Mouse (Mus musculus) heart, adult 2 months (tissue): ENCODE data around the gene Krtap14. TPM values are rescaled to one million over a fixed set of nuclear protein-coding genes. Genes with fewer than 3 reads are reported as not detected.

ENCODE experiments used
- DNase-seq, 2 experiments: peaks; one replicate each; pipeline ENCODE4 v3.0.0; 2021
- H3K27ac ChIP-seq: fragments of 200-600 bp; 2 replicates; pipeline ENCODE4 v1.8.1; 2022
- H3K27me3 ChIP-seq: fragments of 200-500 bp; 2 replicates; pipeline ENCODE4 v1.6.1; 2012; ENCODE audit warnings: mild to moderate bottlenecking, low read length, inconsistent platforms, mixed read lengths; ENCODE audit not compliant: control insufficient read depth, insufficient read depth
- H3K36me3 ChIP-seq: fragments of 200-500 bp; 2 replicates; pipeline ENCODE4 v1.6.1; 2012; ENCODE audit warnings: low read length, inconsistent platforms; ENCODE audit not compliant: control insufficient read depth, insufficient read depth
- H3K4me1 ChIP-seq: fragments of 200-500 bp; 2 replicates; pipeline ENCODE4 v1.6.1; 2011; ENCODE audit warnings: low read length; ENCODE audit not compliant: control insufficient read depth, insufficient read depth
- H3K4me3 ChIP-seq: fragments of 200-600 bp; 2 replicates; pipeline ENCODE4 v1.8.1; 2022
- H3K79me2 ChIP-seq: fragments of 200-500 bp; replicated peaks from 2 replicates; pipeline ENCODE4 v1.6.1; 2012; ENCODE audit warnings: mild to moderate bottlenecking, inconsistent platforms, low read length, moderate library complexity, mixed read lengths; ENCODE audit not compliant: control insufficient read depth, insufficient read depth
- H3K9ac ChIP-seq: fragments of 200-500 bp; 2 replicates; pipeline ENCODE4 v1.6.1; 2012; ENCODE audit warnings: low read depth, mild to moderate bottlenecking, control low read depth, inconsistent platforms, low read length, mixed read lengths
- CTCF ChIP-seq: fragments of 200-600 bp; IDR thresholded peaks from 2 replicates; pipeline ENCODE4 v1.8.1; 2022; ENCODE audit warnings: antibody characterized with exemption, mild to moderate bottlenecking, moderate library complexity
- EP300 ChIP-seq: fragments of 200-500 bp; IDR thresholded peaks from 2 replicates; pipeline ENCODE4 v1.6.1; 2011; ENCODE audit warnings: low read depth, low read length, control low read depth; ENCODE audit not compliant: insufficient read depth
- POLR2A ChIP-seq: fragments of 200-500 bp; IDR thresholded peaks from 2 replicates; pipeline ENCODE4 v1.6.1; 2011; ENCODE audit warnings: mild to moderate bottlenecking, low read depth, low read length, control low read depth; ENCODE audit not compliant: insufficient read depth
- WGBS: fragments of 180-500 bp; shearing (Covaris S2); methylation state at CpG from one replicate; pipeline ENCODE4 v1.1.7; 2018; 5-methylcytosine and 5-hydroxymethylcytosine counted together
- intact Hi-C: fragments of 180-260 bp; cut with DNase I; formaldehyde crosslinking; loops from one replicate; pipeline ENCODE4 v1.15.1; 2025
- polyA plus RNA-seq: library from polyadenylated mRNA; depleted of rRNA; stranded (reverse); fragments of >200 nt; gene quantifications from 2 replicates; pipeline ENCODE4 v1.2.3, GENCODE M21; 2012; rRNA removed
- total RNA-seq, 2 experiments: library from RNA; stranded (reverse); gene quantifications; 2 replicates each; pipeline ENCODE4 v1.2.3; 2021

Gene Krtap14
- total and polyA plus RNA-seq, 3 experiments, result not detected

- Histone ChIP-seq H3K27me3 (no peaks in the 10 kb centered on the region), H3K36me3 (no peaks in the 10 kb centered on the region), H3K27ac (no peak within 1 kb of the TSS), H3K4me3 (no peak within 1 kb of the TSS), H3K79me2 (no peaks in the 10 kb centered on the region), H3K4me1 (no peaks in the 10 kb centered on the region), H3K9ac (no peak within 1 kb of the TSS)
- 73% methylated on average over 2 of the region's 2 CpGs for WGBS
- TF ChIP-seq EP300 (no peak), POLR2A (no peak), CTCF (no peak)
- DNase-seq, result no peak
- intact Hi-C loops, result no loop called here
Observed at GRCm38 (mm10) chr16:88774106-88774505, 51.8 kb downstream of the Krtap14 start, which contains the start of gene 2310057N15Rik. Gene 2310057N15Rik (minus strand): TSS chr16:88774206.

Other genes with a start within 250 kb of the Krtap14 start
- gene Krtap24-1, start 213.9 kb downstream of the Krtap14 start, total RNA-seq, result not detected
- gene Krtap24-1, start 213.9 kb downstream of the Krtap14 start, polyA plus RNA-seq, result not detected in 2 replicates
- gene 2310079G19Rik, start 198.5 kb downstream of the Krtap14 start, total RNA-seq, result not detected
- not detected in 2 replicates for gene 2310079G19Rik, start 198.5 kb downstream of the Krtap14 start, polyA plus RNA-seq
- gene Krtap26-1, start 178.3 kb downstream of the Krtap14 start, total RNA-seq, result not detected
- gene Krtap26-1, start 178.3 kb downstream of the Krtap14 start, polyA plus RNA-seq, result not detected in 2 replicates
- not detected for gene Krtap27-1, start 154.5 kb downstream of the Krtap14 start, total RNA-seq
- gene Krtap27-1, start 154.5 kb downstream of the Krtap14 start, polyA plus RNA-seq, result not detected in 2 replicates
- not detected for gene 2310061N02Rik, start 118.2 kb downstream of the Krtap14 start, total RNA-seq
- gene 2310061N02Rik, start 118.2 kb downstream of the Krtap14 start, polyA plus RNA-seq, result not detected in 2 replicates
- not detected for gene Krtap13-1, start 97.3 kb downstream of the Krtap14 start, total RNA-seq
- not detected in 2 replicates for gene Krtap13-1, start 97.3 kb downstream of the Krtap14 start, polyA plus RNA-seq
- gene Krtap13, start 74.5 kb downstream of the Krtap14 start, total RNA-seq, result not detected
- gene Krtap13, start 74.5 kb downstream of the Krtap14 start, polyA plus RNA-seq, result not detected in 2 replicates
- not detected for gene 2310034C09Rik, start 67.3 kb downstream of the Krtap14 start, total RNA-seq
- gene 2310034C09Rik, start 67.3 kb downstream of the Krtap14 start, polyA plus RNA-seq, result not detected in 2 replicates
- not detected for gene 2310057N15Rik, start 51.9 kb downstream of the Krtap14 start, total RNA-seq
- not detected in 2 replicates for gene 2310057N15Rik, start 51.9 kb downstream of the Krtap14 start, polyA plus RNA-seq
- not detected for gene Gm5965, start 48.2 kb downstream of the Krtap14 start, total RNA-seq
- gene Gm5965, start 48.2 kb downstream of the Krtap14 start, polyA plus RNA-seq, result not detected in 2 replicates
- gene Gm20741, start 13.9 kb downstream of the Krtap14 start, total RNA-seq, result not detected
- not detected in 2 replicates for gene Gm20741, start 13.9 kb downstream of the Krtap14 start, polyA plus RNA-seq
- not detected for gene Krtap15, start 5.9 kb downstream of the Krtap14 start, total RNA-seq
- not detected in 2 replicates for gene Krtap15, start 5.9 kb downstream of the Krtap14 start, polyA plus RNA-seq
- gene Krtap19-1, start 43.3 kb upstream of the Krtap14 start, total RNA-seq, result not detected
- not detected in 2 replicates for gene Krtap19-1, start 43.3 kb upstream of the Krtap14 start, polyA plus RNA-seq
- gene Krtap19-2, start 48.1 kb upstream of the Krtap14 start, total RNA-seq, result not detected
- gene Krtap19-2, start 48.1 kb upstream of the Krtap14 start, polyA plus RNA-seq, result not detected in 2 replicates
- gene Krtap19-3, start 51.9 kb upstream of the Krtap14 start, total RNA-seq, result not detected
- gene Krtap19-3, start 51.9 kb upstream of the Krtap14 start, polyA plus RNA-seq, result not detected in 2 replicates
- not detected for gene Krtap19-4, start 58.9 kb upstream of the Krtap14 start, total RNA-seq
- not detected in 2 replicates for gene Krtap19-4, start 58.9 kb upstream of the Krtap14 start, polyA plus RNA-seq
- gene Krtap19-5, start 70.3 kb upstream of the Krtap14 start, total RNA-seq, result not detected
- gene Krtap19-5, start 70.3 kb upstream of the Krtap14 start, polyA plus RNA-seq, result not detected in 2 replicates
- gene Krtap19-9b, start 106.1 kb upstream of the Krtap14 start, total RNA-seq, result not detected
- gene Krtap19-9b, start 106.1 kb upstream of the Krtap14 start, polyA plus RNA-seq, result not detected in 2 replicates
- gene Krtap16-3, start 136.7 kb upstream of the Krtap14 start, total RNA-seq, result not detected
- not detected in 2 replicates for gene Krtap16-3, start 136.7 kb upstream of the Krtap14 start, polyA plus RNA-seq
- not detected for gene Krtap22-2, start 184.6 kb upstream of the Krtap14 start, total RNA-seq
- gene Krtap22-2, start 184.6 kb upstream of the Krtap14 start, polyA plus RNA-seq, result not detected in 2 replicates
- not detected for gene Gm10229, start 189.1 kb upstream of the Krtap14 start, total RNA-seq
- not detected in 2 replicates for gene Gm10229, start 189.1 kb upstream of the Krtap14 start, polyA plus RNA-seq
- not detected for gene Krtap6-1, start 205.6 kb upstream of the Krtap14 start, total RNA-seq
- gene Krtap6-1, start 205.6 kb upstream of the Krtap14 start, polyA plus RNA-seq, result not detected in 2 replicates
- not detected for gene Gm10228, start 215.3 kb upstream of the Krtap14 start, total RNA-seq
- not detected in 2 replicates for gene Gm10228, start 215.3 kb upstream of the Krtap14 start, polyA plus RNA-seq
- not detected for gene Krtap6-5, start 221.7 kb upstream of the Krtap14 start, total RNA-seq
- not detected in 2 replicates for gene Krtap6-5, start 221.7 kb upstream of the Krtap14 start, polyA plus RNA-seq
- not detected for gene 1110025L11Rik, start 237.9 kb upstream of the Krtap14 start, total RNA-seq
- not detected in 2 replicates for gene 1110025L11Rik, start 237.9 kb upstream of the Krtap14 start, polyA plus RNA-seq